Mouse (Mus musculus) liver, embryonic 13.5 days (tissue): ENCODE data around the gene Dgkz. TPM values are rescaled to one million over a fixed set of nuclear protein-coding genes. Genes with fewer than 3 reads are reported as not detected.

Experiments used
- ATAC-seq: fragments of 200-750 bp; cut with Nextera tagmentation; 2 replicates; pipeline ENCODE4 v1.8.0; 2017; ENCODE audit warnings: low read depth, mild to moderate bottlenecking, moderate number of reproducible peaks, moderate library complexity
- DNase-seq: peaks from one replicate; pipeline ENCODE4 v3.0.0; 2022
- H3K27ac ChIP-seq: fragments of 300-500 bp; sonication (generic); 2 replicates; pipeline ENCODE4 v1.5.1; 2015; ENCODE audit warnings: moderate library complexity, mild to moderate bottlenecking, inconsistent platforms
- H3K27me3 ChIP-seq: fragments of 300-500 bp; sonication (generic); 2 replicates; pipeline ENCODE4 v1.6.1; 2015; ENCODE audit warnings: mild to moderate bottlenecking, inconsistent platforms
- H3K36me3 ChIP-seq: fragments of 300-500 bp; sonication (generic); 2 replicates; pipeline ENCODE4 v1.6.1; 2015; ENCODE audit warnings: mild to moderate bottlenecking, inconsistent platforms
- H3K4me1 ChIP-seq: fragments of 300-500 bp; sonication (generic); replicated peaks from 2 replicates; pipeline ENCODE4 v1.6.1; 2015; ENCODE audit warnings: inconsistent platforms
- H3K4me2 ChIP-seq: fragments of 300-500 bp; sonication (generic); 2 replicates; pipeline ENCODE4 v1.6.1; 2015; ENCODE audit warnings: inconsistent platforms, mild to moderate bottlenecking, moderate library complexity
- H3K4me3 ChIP-seq: fragments of 300-500 bp; sonication (generic); replicated peaks from 2 replicates; pipeline ENCODE4 v1.5.1; 2015; ENCODE audit warnings: mild to moderate bottlenecking, inconsistent platforms
- H3K9ac ChIP-seq: fragments of 300-500 bp; sonication (generic); 2 replicates; pipeline ENCODE4 v1.6.1; 2015; ENCODE audit warnings: mild to moderate bottlenecking, inconsistent platforms
- H3K9me3 ChIP-seq: fragments of 300-500 bp; sonication (generic); replicated peaks from 2 replicates; pipeline ENCODE4 v1.6.1; 2016; ENCODE audit warnings: inconsistent platforms
- WGBS: fragments of 180-500 bp; shearing (Covaris S2); methylation state at CpG from one replicate; pipeline ENCODE4 v1.1.7; 2015; ENCODE audit not compliant: insufficient replicate concordance; 5-methylcytosine and 5-hydroxymethylcytosine counted together
- polyA plus RNA-seq: library from polyadenylated mRNA; unstranded; fragments of >200 nt; fragmentation: Nextera tagmentation; extraction: Ambion mirVana; gene quantifications from 2 replicates; pipeline ENCODE4 v1.2.1, GENCODE M21; 2015

Gene Dgkz
- polyA plus RNA-seq, 1 experiment from 2014 or later = 28.0 TPM

- H3K36me3 ChIP-seq = peaks cover 45% of the 10 kb centered on the region
- DNase-seq = no peak
- H3K4me1 ChIP-seq = peaks cover 69% of the 10 kb centered on the region
- H3K27me3 ChIP-seq = peaks cover 34% of the 10 kb centered on the region
- H3K9me3 ChIP-seq = no peaks in the 10 kb centered on the region
- H3K4me2 ChIP-seq = peak within 1 kb of the TSS; percentile 67
- H3K4me3 ChIP-seq = peak within 1 kb of the TSS; percentile 43
- WGBS = 2% methylated on average over 16 of the region's 16 CpGs
- peak; percentile 40; the same call in 1 of the 2 replicates for ATAC-seq
- peak within 1 kb of the TSS; percentile 53 for H3K9ac ChIP-seq
- H3K27ac ChIP-seq = peak within 1 kb of the TSS; percentile 59
Measured at GRCm38 (mm10) chr2:91932160-91932711, 43.4 kb downstream of the Dgkz start, which contains the start of gene Mdk. Gene Mdk (minus strand): TSS chr2:91932297.

DNA sequence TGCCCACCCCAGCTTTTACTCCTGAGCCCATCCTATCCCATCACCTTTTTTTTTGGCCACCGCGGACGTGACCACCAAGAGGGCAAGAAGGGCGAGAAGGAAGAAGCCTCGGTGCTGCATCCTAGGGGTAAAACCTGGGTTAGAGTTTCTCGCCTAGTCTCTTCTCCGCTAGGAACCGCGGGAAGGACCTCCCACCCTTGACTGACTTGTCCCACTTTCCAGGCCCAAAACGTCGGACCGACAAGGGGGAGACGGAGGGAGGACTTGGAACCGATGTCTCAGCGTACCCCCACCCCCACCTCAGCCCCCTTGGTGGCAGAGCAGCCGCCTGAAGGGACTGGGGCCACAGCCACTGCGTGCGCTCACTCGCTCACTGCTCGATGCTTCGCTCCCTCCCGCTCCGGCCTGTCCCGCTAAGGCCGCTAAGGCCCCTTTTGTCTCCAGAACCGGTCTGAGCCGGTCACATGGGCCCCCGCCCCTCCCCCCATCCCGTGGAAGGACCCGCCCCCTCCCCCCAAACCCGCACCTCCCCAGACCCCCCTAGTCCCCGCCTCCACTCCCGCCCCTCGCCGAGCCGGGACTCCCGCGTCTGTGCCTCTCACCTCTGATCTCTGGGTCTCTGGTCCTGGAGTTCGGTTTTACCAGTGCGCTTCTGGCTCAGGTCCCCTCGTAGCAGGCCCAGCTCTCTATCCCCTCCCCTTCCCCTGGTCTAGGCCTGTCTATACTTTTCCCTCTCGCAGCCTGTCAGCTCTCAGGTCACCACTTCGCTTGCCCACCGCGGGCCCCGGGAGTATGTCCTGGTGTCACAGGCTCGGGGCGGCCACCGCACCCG is 44.1 kb downstream of the Dgkz start:
- peaks cover 39% of the 10 kb centered on the region for H3K36me3 ChIP-seq
- H3K4me2 ChIP-seq = peak overlapping the region; percentile 67
- H3K27ac ChIP-seq = no peak overlapping the region
- peaks cover 37% of the 10 kb centered on the region for H3K27me3 ChIP-seq
- no peaks in the 10 kb centered on the region for H3K9me3 ChIP-seq
- WGBS = 10% methylated on average over 46 of the region's 50 CpGs
- peak overlapping the region; percentile 43 for H3K4me3 ChIP-seq
- DNase-seq (no peak), ATAC-seq (peak; percentile 9; the same call in 1 of the 2 replicates)
- H3K4me1 ChIP-seq = peaks cover 71% of the 10 kb centered on the region
- H3K9ac ChIP-seq = peak overlapping the region; percentile 53

GRCm38 (mm10) chr2:91930761-91931291 is 44.8 kb downstream of the Dgkz start:
- no peak overlapping the region for H3K27ac ChIP-seq

DNA sequence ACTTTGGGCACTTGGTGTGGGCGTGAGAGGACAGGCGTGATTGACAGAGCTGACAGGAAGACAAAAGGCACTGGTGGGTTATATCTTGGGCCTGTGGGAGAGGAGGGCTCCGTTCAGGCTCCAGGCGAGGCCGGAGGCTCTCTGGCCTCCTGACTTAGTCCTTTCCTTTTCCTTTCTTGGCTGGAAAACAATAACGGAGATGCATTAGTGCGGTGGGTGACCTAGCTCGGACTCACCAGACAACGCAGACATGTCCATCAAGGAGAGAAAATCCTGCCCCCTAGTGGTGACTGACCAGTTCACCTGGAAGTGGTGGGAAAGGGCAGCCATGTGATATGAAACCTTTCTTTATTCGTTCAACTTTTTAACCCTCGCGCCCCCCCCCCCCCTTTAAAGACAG is 45.7 kb downstream of the Dgkz start:
- no peaks in the 10 kb centered on the region for H3K9me3 ChIP-seq
- ATAC-seq (no peak), DNase-seq (peak; percentile 55)
- H3K4me3 ChIP-seq = no peak overlapping the region
- H3K9ac ChIP-seq = no peak overlapping the region
- H3K36me3 ChIP-seq = peaks cover 22% of the 10 kb centered on the region
- H3K4me2 ChIP-seq = peak overlapping the region; percentile 67
- peaks cover 68% of the 10 kb centered on the region for H3K4me1 ChIP-seq
- no peak overlapping the region for H3K27ac ChIP-seq
- 19% methylated on average over 12 of the region's 12 CpGs for WGBS
- H3K27me3 ChIP-seq = peaks cover 51% of the 10 kb centered on the region

More at GRCm38 (mm10) chr2:91930761-91931291, 44.8 kb downstream of the Dgkz start:
- ATAC-seq = no peak
- H3K27me3 ChIP-seq = peaks cover 42% of the 10 kb centered on the region
- peak overlapping the region; percentile 53 for H3K9ac ChIP-seq
- H3K4me1 ChIP-seq = peaks cover 71% of the 10 kb centered on the region
- peak overlapping the region; percentile 43 for H3K4me3 ChIP-seq
- no peak for DNase-seq
- peak overlapping the region; percentile 67 for H3K4me2 ChIP-seq
- no peaks in the 10 kb centered on the region for H3K9me3 ChIP-seq
- WGBS = 30% methylated on average over 23 of the region's 23 CpGs
- peaks cover 31% of the 10 kb centered on the region for H3K36me3 ChIP-seq

- 65% methylated on average over 3 of the region's 3 CpGs for WGBS
- Histone ChIP-seq H3K9me3 (no peaks in the 10 kb centered on the region), H3K27me3 (peaks cover 56% of the 10 kb centered on the region), H3K4me2 (no peak overlapping the region), H3K4me3 (no peak overlapping the region), H3K27ac (no peak overlapping the region), H3K4me1 (peaks cover 63% of the 10 kb centered on the region), H3K36me3 (peaks cover 18% of the 10 kb centered on the region), H3K9ac (no peak overlapping the region)
- DNase-seq (no peak), ATAC-seq (no peak)
Measured at GRCm38 (mm10) chr2:91929455-91929854, 46.2 kb downstream of the Dgkz start.

DNA sequence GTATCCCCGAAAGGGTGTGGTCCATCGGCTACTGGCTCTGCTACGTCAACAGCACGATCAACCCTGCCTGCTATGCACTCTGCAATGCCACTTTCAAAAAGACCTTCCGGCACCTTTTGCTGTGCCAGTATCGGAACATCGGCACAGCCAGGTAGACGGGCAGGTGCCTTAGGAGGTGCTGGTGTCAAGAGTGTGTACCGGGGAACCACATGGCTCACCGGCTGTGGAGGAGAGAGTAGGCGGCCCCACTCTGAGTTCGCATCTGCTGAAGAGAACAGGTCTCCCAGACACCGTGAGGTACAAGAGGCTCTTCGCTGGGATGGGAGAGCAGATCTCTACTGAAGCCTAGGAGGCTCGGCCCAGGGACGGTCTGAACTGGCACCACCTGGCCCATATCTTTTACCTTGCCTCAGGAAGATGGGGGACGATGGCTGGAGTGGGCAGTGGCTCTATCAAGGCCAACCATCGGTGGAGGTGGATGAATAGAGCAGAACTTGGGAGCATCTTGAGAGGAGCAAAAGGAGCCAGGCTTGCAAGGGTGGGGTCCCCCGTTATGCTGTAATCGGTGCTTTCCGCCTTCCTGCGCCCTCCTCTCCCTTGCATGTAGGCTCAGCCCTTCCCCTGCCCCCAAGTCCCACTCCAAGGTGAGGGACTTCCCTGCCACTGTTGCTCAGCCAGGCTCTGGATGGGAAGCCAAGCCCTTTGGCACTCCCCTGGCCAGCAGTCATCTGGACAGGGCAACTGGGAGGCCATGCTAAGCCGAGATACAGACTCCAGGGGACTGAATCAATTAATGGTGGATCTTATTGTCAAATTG is 46.9 kb downstream of the Dgkz start:
- H3K4me1 ChIP-seq = peaks cover 59% of the 10 kb centered on the region
- H3K4me3 ChIP-seq = no peak overlapping the region
- no peak for DNase-seq

DNA sequence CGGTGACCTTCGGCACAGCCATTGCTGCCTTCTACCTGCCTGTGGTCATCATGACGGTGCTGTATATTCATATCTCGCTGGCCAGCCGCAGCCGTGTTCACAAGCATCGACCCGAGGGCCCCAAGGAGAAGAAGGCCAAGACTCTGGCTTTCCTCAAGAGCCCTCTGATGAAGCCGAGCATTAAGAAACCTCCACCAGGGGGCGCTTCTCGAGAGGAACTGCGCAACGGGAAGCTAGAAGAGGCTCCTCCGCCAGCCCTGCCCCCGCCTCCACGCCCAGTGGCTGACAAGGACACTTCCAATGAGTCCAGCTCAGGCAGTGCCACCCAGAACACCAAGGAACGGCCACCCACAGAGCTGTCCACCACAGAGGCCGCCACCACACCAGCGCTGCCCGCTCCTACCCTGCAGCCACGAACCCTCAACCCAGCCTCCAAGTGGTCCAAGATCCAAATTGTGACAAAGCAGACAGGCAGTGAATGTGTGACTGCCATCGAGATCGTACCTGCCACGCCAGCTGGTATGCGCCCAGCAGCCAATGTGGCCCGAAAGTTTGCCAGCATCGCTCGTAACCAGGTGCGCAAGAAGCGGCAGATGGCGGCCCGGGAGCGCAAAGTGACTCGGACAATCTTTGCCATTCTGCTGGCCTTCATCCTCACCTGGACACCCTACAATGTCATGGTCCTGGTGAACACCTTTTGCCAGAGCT is 47.7 kb downstream of the Dgkz start:
- H3K9ac ChIP-seq = no peak overlapping the region
- no peak; the same call in 1 of the 2 replicates for ATAC-seq
- no peak overlapping the region for H3K27ac ChIP-seq
- H3K9me3 ChIP-seq = no peaks in the 10 kb centered on the region
- peaks cover 71% of the 10 kb centered on the region for H3K27me3 ChIP-seq
- H3K4me3 ChIP-seq = no peak overlapping the region
- peak overlapping the region; percentile 51 for H3K4me2 ChIP-seq
- WGBS = 37% methylated on average over 34 of the region's 34 CpGs
- H3K4me1 ChIP-seq = peaks cover 59% of the 10 kb centered on the region
- H3K36me3 ChIP-seq = peaks cover 3% of the 10 kb centered on the region
- peak; percentile 69 for DNase-seq

More for the DNA sequence above, 46.9 kb downstream of the Dgkz start:
- no peak for ATAC-seq
- H3K9me3 ChIP-seq = no peaks in the 10 kb centered on the region
- WGBS = 70% methylated on average over 23 of the region's 23 CpGs
- H3K4me2 ChIP-seq = no peak overlapping the region
- peaks cover 63% of the 10 kb centered on the region for H3K27me3 ChIP-seq
- H3K36me3 ChIP-seq = peaks cover 11% of the 10 kb centered on the region
- no peak overlapping the region for H3K9ac ChIP-seq
- no peak overlapping the region for H3K27ac ChIP-seq

- Histone ChIP-seq H3K27me3 (peaks cover 80% of the 10 kb centered on the region), H3K4me2 (peak within 1 kb of the TSS; percentile 51), H3K9me3 (no peaks in the 10 kb centered on the region), H3K27ac (no peak within 1 kb of the TSS), H3K4me1 (peaks cover 59% of the 10 kb centered on the region), H3K36me3 (no peaks in the 10 kb centered on the region), H3K4me3 (no peak within 1 kb of the TSS), H3K9ac (no peak within 1 kb of the TSS)
- ATAC-seq (no peak), DNase-seq (no peak)
- 64% methylated on average over 3 of the region's 3 CpGs for WGBS
Measured at GRCm38 (mm10) chr2:91926949-91927348, 48.7 kb downstream of the Dgkz start, which contains the start of gene Chrm4. Gene Chrm4 (plus strand): TSS chr2:91927249.

DNA sequence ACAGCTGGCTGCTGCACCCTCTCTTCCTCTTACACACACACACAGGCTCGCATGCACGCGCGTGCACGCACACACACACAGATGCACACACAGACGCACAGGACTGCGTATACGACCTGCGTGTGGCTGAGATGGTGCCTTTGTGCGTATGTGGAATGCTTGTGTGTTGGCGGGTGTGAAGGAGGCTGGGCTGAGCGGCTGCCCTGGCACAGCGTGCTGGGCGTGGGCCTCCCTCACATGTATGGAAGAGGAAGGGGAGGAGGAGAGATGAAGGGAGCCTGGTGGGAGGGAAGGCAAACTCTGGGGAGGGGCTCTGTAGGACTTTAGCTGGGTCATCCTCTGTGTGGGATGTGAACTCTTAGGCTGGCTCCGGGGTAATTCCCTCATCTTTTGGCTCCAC is 50.2 kb downstream of the Dgkz start:
- no peak overlapping the region for H3K4me2 ChIP-seq
- H3K4me1 ChIP-seq = peaks cover 55% of the 10 kb centered on the region
- no peak overlapping the region for H3K4me3 ChIP-seq
- H3K27me3 ChIP-seq = peaks cover 80% of the 10 kb centered on the region
- H3K27ac ChIP-seq = no peak overlapping the region; the same call in 1 of the 2 replicates
- DNase-seq (no peak), ATAC-seq (no peak)
- no peaks in the 10 kb centered on the region for H3K36me3 ChIP-seq
- 79% methylated on average over 15 of the region's 15 CpGs for WGBS
- no peak overlapping the region for H3K9ac ChIP-seq
- no peaks in the 10 kb centered on the region for H3K9me3 ChIP-seq

DNA sequence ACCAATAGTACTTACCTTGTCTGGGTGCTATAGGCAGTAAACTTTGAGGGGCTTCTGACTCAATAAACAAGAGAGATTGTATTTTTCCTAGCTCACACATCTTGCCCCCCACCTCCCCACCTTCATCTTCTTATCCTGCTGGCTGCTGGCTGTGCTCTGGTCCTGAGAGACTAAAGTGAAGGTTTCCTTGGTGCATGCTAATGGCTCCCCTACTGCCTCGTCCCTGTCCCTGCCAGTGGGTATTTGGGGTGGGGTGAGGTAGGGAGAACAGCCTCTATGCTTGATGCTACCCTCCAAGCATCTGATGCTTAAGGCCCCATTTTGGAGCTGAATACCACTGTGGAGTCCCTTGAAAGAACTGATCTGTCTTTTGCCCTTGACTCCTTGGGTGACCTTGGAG is 50.9 kb downstream of the Dgkz start:
- DNase-seq (no peak), ATAC-seq (no peak)
- 52% methylated on average over 1 of the region's 1 CpGs for WGBS
- peaks cover 81% of the 10 kb centered on the region for H3K27me3 ChIP-seq
- H3K36me3 ChIP-seq = no peaks in the 10 kb centered on the region
- H3K9ac ChIP-seq = no peak overlapping the region
- no peak overlapping the region for H3K4me3 ChIP-seq
- H3K9me3 ChIP-seq = no peaks in the 10 kb centered on the region
- H3K27ac ChIP-seq = no peak overlapping the region
- peaks cover 48% of the 10 kb centered on the region for H3K4me1 ChIP-seq
- H3K4me2 ChIP-seq = no peak overlapping the region
